ENCODE assay signal across 19 mouse cellular contexts in genomic region chr12:111842565-111843433, GRCm38 (mm10). TPM values are rescaled to one million over a fixed set of nuclear protein-coding genes. Genes with fewer than 3 reads are reported as not detected.
DNase-seq lines count a peak whose midpoint lies in the region; ATAC-seq and TF ChIP-seq lines count a peak whose summit lies in the region.
"Had no signal": no experiment of that assay in that cellular context is flagged by ENCODE, and none has a peak within 500 bp of the region (broad histone marks: within the 10 kb centered on the region; RNA-seq: fewer than 3 reads in every experiment).

No protein-coding gene starts in this region.

- TF ChIP-seq CTCF in gastrocnemius, adult 2 months (IDR thresholded peaks at IDR 0.05): no peak
- TF ChIP-seq CTCF in thymus, adult 2 months (IDR thresholded peaks at IDR 0.05; ENCODE audit: borderline replicate concordance, control insufficient read depth, extremely low read depth, insufficient read depth, low read length, poor library complexity): no peak
- peak; percentile 17; the same call in 1 of the 2 replicates for TF ChIP-seq CTCF in stomach, postnatal 0 days (IDR thresholded peaks at IDR 0.05; ENCODE audit: low read depth)

- TF ChIP-seq EP300 in stomach, postnatal 0 days (optimal IDR thresholded peaks at IDR 0.05): no peak

- no peaks in the 10 kb centered on the region for H3K27me3 ChIP-seq in thymus, adult 2 months (ENCODE audit: control insufficient read depth, insufficient read depth, low read length)
- H3K27me3 ChIP-seq in liver, embryonic 13.5 days: no peaks in the 10 kb centered on the region
- no peaks in the 10 kb centered on the region for H3K27me3 ChIP-seq in stomach, postnatal 0 days (ENCODE audit: control insufficient read depth, insufficient read depth, low read length)
- no peaks in the 10 kb centered on the region for H3K27me3 ChIP-seq in forebrain, embryonic 13.5 days
- H3K27me3 ChIP-seq: forebrain, embryonic 15.5 days; hindbrain, embryonic 15.5 days; lung, embryonic 15.5 days had no signal

- no peaks in the 10 kb centered on the region for H3K9me3 ChIP-seq in liver, embryonic 13.5 days (replicated peaks)
- H3K9me3 ChIP-seq in stomach, postnatal 0 days (ENCODE audit: control insufficient read depth, low read length): no peaks in the 10 kb centered on the region
- no peaks in the 10 kb centered on the region for H3K9me3 ChIP-seq in forebrain, embryonic 13.5 days (replicated peaks)
- H3K9me3 ChIP-seq: forebrain, embryonic 15.5 days; hindbrain, embryonic 15.5 days; lung, embryonic 15.5 days had no signal

- peak; percentile 33; the same call in 1 of the 2 replicates for ATAC-seq in liver, embryonic 13.5 days (ENCODE audit: low read depth)
- no peak for ATAC-seq in stomach, postnatal 0 days (ENCODE audit: low FRiP score, low TSS enrichment)
- ATAC-seq in forebrain, embryonic 13.5 days: no peak
- ATAC-seq: forebrain, embryonic 15.5 days had no signal

- 80% methylated on average over 15 of the region's 15 CpGs for WGBS in thymus, adult 2 months
- 71% methylated on average over 15 of the region's 15 CpGs for WGBS in liver, embryonic 13.5 days (ENCODE audit: insufficient replicate concordance)
- 70% methylated on average over 15 of the region's 15 CpGs for WGBS in stomach, postnatal 0 days
- WGBS in forebrain, embryonic 13.5 days: 88% methylated on average over 15 of the region's 15 CpGs

- H3K4me3 ChIP-seq in gastrocnemius, adult 2 months: no peak overlapping the region
- no peak overlapping the region for H3K4me3 ChIP-seq in thymus, adult 2 months (ENCODE audit: control insufficient read depth, insufficient read depth, low read length)
- H3K4me3 ChIP-seq in liver, embryonic 13.5 days (replicated peaks): no peak overlapping the region
- no peak overlapping the region for H3K4me3 ChIP-seq in stomach, postnatal 0 days (ENCODE audit: low read depth, low read length)
- no peak overlapping the region for H3K4me3 ChIP-seq in forebrain, embryonic 13.5 days
- H3K4me3 ChIP-seq: forebrain, embryonic 15.5 days; heart, adult 2 months; hindbrain, embryonic 15.5 days; lung, embryonic 15.5 days had no signal

- H3K27ac ChIP-seq in gastrocnemius, adult 2 months: 0 out of 2 replicates have a peak overlapping the region, but pooled peaks have one; percentile 6
- H3K27ac ChIP-seq in thymus, adult 2 months (ENCODE audit: control insufficient read depth, insufficient read depth, low read length): no peak overlapping the region
- no peak overlapping the region; the same call in none of the 2 replicates for H3K27ac ChIP-seq in liver, embryonic 13.5 days
- no peak overlapping the region for H3K27ac ChIP-seq in stomach, postnatal 0 days (replicated peaks)
- H3K27ac ChIP-seq in forebrain, embryonic 13.5 days: no peak overlapping the region
- H3K27ac ChIP-seq: forebrain, embryonic 15.5 days; heart, adult 2 months; hindbrain, embryonic 15.5 days; lung, embryonic 15.5 days had no signal

- no peak overlapping the region for H3K9ac ChIP-seq in liver, embryonic 13.5 days
- H3K9ac ChIP-seq in stomach, postnatal 0 days (ENCODE audit: low read length): no peak overlapping the region
- H3K9ac ChIP-seq in forebrain, embryonic 13.5 days: no peak overlapping the region
- H3K9ac ChIP-seq: forebrain, embryonic 15.5 days; hindbrain, embryonic 15.5 days; lung, embryonic 15.5 days had no signal

- intact Hi-C loops in gastrocnemius, adult 2 months (cut with DNase I): no loop called here

- DNase-seq in gastrocnemius, adult 2 months: no peak
- no peak for DNase-seq in gastrocnemius, postnatal 10 days
- peak; percentile 13 for DNase-seq in thymus, postnatal 0 days (ENCODE audit: low spot score)
- no peak for DNase-seq in thymus, adult 2 months
- DNase-seq in liver, embryonic 13.5 days: no peak
- no peak for DNase-seq in stomach, postnatal 0 days (ENCODE audit: low spot score)
- no peak for DNase-seq in adrenal gland, adult 8-10 months
- DNase-seq: adrenal gland, postnatal 10 days; cerebellum, postnatal 14 days; heart, adult 2 months; kidney, adult 2 months; kidney, postnatal 4 days; layer of hippocampus, postnatal 36 days; left cerebral cortex, postnatal 4 days; right cerebral cortex, adult 18-20 months had no signal

- H3K36me3 ChIP-seq in thymus, adult 2 months (ENCODE audit: control insufficient read depth, insufficient read depth, low read length): peaks cover 11% of the 10 kb centered on the region; the same call in 1 of the 2 replicates
- H3K36me3 ChIP-seq in liver, embryonic 13.5 days: peaks cover 21% of the 10 kb centered on the region
- peaks cover 7% of the 10 kb centered on the region; the same call in 1 of the 2 replicates for H3K36me3 ChIP-seq in stomach, postnatal 0 days (ENCODE audit: control insufficient read depth, insufficient read depth, low read length)
- peaks cover 5% of the 10 kb centered on the region; the same call in 1 of the 2 replicates for H3K36me3 ChIP-seq in forebrain, embryonic 13.5 days (ENCODE audit: poor library complexity, severe bottlenecking)

- H3K4me1 ChIP-seq in thymus, adult 2 months (replicated peaks; ENCODE audit: control insufficient read depth, insufficient read depth, low read length): peaks cover 7% of the 10 kb centered on the region
- peaks cover 13% of the 10 kb centered on the region for H3K4me1 ChIP-seq in liver, embryonic 13.5 days (replicated peaks)
- H3K4me1 ChIP-seq in stomach, postnatal 0 days (replicated peaks; ENCODE audit: control insufficient read depth, insufficient read depth): no peaks in the 10 kb centered on the region
- H3K4me1 ChIP-seq in forebrain, embryonic 13.5 days: no peaks in the 10 kb centered on the region
- H3K4me1 ChIP-seq: forebrain, embryonic 15.5 days; hindbrain, embryonic 15.5 days; lung, embryonic 15.5 days had no signal

- H3K4me2 ChIP-seq in liver, embryonic 13.5 days: no peak overlapping the region
- H3K4me2 ChIP-seq in stomach, postnatal 0 days (replicated peaks; ENCODE audit: low read depth): no peak overlapping the region
- no peak overlapping the region for H3K4me2 ChIP-seq in forebrain, embryonic 13.5 days
- H3K4me2 ChIP-seq: forebrain, embryonic 15.5 days; hindbrain, embryonic 15.5 days; lung, embryonic 15.5 days had no signal

- no peak for TF ChIP-seq POLR2A in thymus, adult 2 months (IDR thresholded peaks at IDR 0.05; ENCODE audit: control insufficient read depth, extremely low read depth, insufficient read depth, low read length, poor library complexity)

RNA-seq across cellular contexts. Expression of gene Zfyve21, which starts 28.8 kb away (rescaled TPM):
- 10 to 100 TPM; 15.6 to 18.0 TPM for total RNA-seq in gastrocnemius, adult 2 months (2021)
- 10 to 100 TPM; 19.6 to 21.9 TPM for total RNA-seq in gastrocnemius, postnatal 10 days (2021)
- polyA plus RNA-seq in thymus, postnatal 0 days (2015; fragmentation: Nextera tagmentation; extraction: Ambion mirVana): 73.7 and 76.6 TPM in 2 replicates
- polyA plus RNA-seq in thymus, adult 2 months (2012; rRNA removed): 36.6 and 46.4 TPM in 2 replicates
- polyA plus RNA-seq in liver, embryonic 13.5 days (2015; fragmentation: Nextera tagmentation; extraction: Ambion mirVana): 53.3 and 54.7 TPM in 2 replicates
- 72.0 and 72.4 TPM in 2 replicates for polyA plus RNA-seq in stomach, postnatal 0 days (2015; fragmentation: Nextera tagmentation; extraction: Ambion mirVana)
- total RNA-seq in adrenal gland, adult 8-10 months (2022): 100 to 1,000 TPM; 113 to 145 (median 123) TPM
- polyA plus RNA-seq in forebrain, embryonic 13.5 days (2015; fragmentation: Nextera tagmentation; extraction: Ambion mirVana): 42.4 and 45.6 TPM in 2 replicates

RNA-seq across cellular contexts. Expression of gene Xrcc3, which starts 29.1 kb away (rescaled TPM):
- total RNA-seq in gastrocnemius, adult 2 months (2021): under 1 TPM in 1 of 2 experiments, not detected in 1; 0.47 TPM
- 1 to 10 TPM; 1.6 to 2.0 TPM for total RNA-seq in gastrocnemius, postnatal 10 days (2021)
- 5.0 and 5.7 TPM in 2 replicates for polyA plus RNA-seq in thymus, postnatal 0 days (2015; fragmentation: Nextera tagmentation; extraction: Ambion mirVana)
- polyA plus RNA-seq in thymus, adult 2 months (2012; rRNA removed): 22.1 and 29.0 TPM in 2 replicates
- 3.9 and 5.1 TPM in 2 replicates for polyA plus RNA-seq in liver, embryonic 13.5 days (2015; fragmentation: Nextera tagmentation; extraction: Ambion mirVana)
- polyA plus RNA-seq in stomach, postnatal 0 days (2015; fragmentation: Nextera tagmentation; extraction: Ambion mirVana): 1.8 and 3.2 TPM in 2 replicates
- total RNA-seq in adrenal gland, adult 8-10 months (2022): 10 to 100 TPM; 17.5 to 22.1 (median 19.4) TPM
- polyA plus RNA-seq in forebrain, embryonic 13.5 days (2015; fragmentation: Nextera tagmentation; extraction: Ambion mirVana): 5.5 and 6.6 TPM in 2 replicates
